Mouse (Mus musculus): ENCODE measurements around the gene Slc12a6.
"Not testable (repeated sequence)": the region's sequence is repeated elsewhere in the genome, so short reads cannot be mapped to it uniquely, and the experiment has no call there.

Slc12a6 gene

GRCm38 (mm10) chr2:112264364-112264763 is 1.3 kb upstream of the Slc12a6 start:
- DNase-seq: no peak

DNA sequence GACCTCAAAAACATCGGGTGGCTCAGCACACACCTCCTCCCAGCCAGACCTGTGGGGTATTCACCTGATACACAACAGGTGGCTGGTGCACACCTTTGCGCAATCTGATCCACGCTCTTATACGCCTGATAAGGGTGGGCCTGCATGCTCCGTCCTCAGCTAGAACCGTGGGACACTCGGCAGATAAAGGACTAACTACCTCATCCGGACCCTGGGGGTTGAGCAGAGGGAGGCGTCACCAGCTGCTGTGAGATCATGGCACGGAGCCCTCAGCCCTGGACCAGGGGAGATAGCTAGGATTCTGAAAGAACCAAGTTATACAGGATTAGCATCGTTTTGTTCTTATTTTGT is 592 bp downstream of the Slc12a6 start, which contains the start of gene Gm21985:
Gm21985 (plus strand) TSS at position 73 of the 351 bp plus-strand sequence.
- peak; percentile 46 for DNase-seq

- DNase-seq: peak; percentile 28
These were observed 1.2 kb downstream of the Slc12a6 start for GRCm38 (mm10) chr2:112266780-112267179.

DNA sequence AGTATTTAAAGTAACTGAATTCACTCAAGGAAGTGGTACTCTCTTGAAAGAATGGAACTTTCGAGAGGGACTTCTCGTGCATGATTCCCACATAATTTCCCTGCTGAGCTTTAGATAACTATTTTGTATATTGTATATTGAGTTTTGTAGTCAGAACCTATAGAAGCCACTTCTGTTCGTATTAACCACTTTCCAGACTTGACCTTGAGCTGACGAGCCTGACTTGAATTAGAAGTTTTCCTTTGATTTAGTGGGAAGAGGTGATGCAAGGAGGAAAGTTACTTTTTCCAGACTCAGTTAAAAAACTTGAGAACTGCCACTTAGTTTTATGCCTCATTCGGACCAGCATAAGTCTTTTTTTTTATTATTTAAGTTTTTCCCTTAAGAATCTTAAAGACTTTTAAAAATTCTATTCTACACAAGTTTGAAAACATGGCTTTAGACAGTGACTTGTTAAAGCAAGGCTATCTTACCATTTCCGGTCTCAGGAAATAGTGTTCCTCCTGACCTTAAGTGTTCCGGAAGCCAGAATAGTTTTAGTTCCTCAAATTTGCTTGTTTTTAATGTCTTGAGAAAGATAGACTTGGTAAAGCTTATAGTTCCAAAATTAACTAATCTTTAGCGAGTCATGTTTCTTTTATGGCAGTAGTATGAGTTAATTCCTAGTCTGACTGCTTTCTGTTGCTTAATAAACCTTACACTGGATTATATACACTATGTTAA is 2.1 kb downstream of the Slc12a6 start:
- peak; percentile 25 for DNase-seq

DNA sequence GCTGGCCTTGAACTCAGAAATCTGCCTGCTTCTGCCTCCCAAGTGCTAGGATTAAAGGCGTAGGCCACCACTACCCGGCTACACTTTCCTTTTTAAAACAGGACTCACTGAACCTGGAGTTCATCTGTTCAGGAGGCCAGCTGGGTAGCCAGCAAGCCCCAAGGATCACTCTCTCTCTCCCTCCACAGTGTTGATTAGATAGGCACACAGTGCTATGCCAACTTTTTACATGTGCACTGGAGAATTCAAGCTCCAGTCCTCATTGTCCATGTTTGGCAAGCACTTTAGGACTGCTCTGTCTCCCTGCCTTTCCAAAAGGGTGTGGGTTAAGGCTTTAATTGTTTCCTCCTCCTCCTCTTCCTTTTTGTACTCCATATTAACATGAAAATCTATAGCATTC is 4.4 kb downstream of the Slc12a6 start:
- no peak for DNase-seq

- DNase-seq: no peak
These were observed 7.3 kb downstream of the Slc12a6 start for GRCm38 (mm10) chr2:112272909-112273308.

DNA sequence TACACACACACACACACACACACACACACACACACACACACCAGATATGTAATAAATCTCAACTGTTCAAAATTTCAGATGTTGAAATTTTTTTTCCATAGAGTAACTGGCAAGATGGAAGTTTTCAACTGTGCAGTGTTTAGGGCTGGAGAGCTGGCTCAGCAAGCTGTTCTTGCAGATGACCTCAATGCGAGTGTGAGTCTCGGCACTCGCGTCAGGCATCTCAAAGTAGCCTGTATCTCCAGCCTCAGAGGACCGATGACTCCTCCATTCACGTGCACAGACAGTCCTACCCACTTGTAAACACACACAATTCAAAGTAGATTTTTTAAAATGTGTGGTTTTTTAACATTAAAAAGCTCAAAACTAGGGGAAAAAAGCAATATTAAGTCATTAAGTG is 7.8 kb downstream of the Slc12a6 start:
- no peak for DNase-seq

DNA sequence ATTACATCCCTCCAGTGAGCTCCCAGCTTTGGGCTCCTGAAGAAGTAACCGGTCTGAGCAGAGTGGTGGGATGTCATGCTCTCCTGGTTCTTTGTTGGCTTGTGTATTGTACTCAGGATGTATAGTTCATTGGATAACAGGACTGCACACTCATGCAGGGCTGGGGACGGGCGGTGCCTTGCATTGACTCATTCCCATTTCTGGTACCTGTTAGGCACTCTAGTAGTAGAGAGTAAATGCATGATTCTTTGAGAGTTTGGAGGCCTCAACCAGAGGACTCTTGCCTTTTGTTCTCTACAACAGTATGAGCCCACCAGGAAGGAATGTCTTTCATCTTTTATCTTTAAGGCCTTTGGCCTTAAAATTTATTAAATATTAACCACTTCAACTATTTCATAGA is 11.2 kb downstream of the Slc12a6 start:
- no peak for DNase-seq

GRCm38 (mm10) chr2:112282846-112283245 is 17.2 kb downstream of the Slc12a6 start:
- DNase-seq: peak; percentile 70

GRCm38 (mm10) chr2:112284363-112285030 is 18.9 kb downstream of the Slc12a6 start:
- DNase-seq: peak; percentile 91

- peak; percentile 63 for DNase-seq
These were observed 19.4 kb downstream of the Slc12a6 start for GRCm38 (mm10) chr2:112285031-112285390.

DNA sequence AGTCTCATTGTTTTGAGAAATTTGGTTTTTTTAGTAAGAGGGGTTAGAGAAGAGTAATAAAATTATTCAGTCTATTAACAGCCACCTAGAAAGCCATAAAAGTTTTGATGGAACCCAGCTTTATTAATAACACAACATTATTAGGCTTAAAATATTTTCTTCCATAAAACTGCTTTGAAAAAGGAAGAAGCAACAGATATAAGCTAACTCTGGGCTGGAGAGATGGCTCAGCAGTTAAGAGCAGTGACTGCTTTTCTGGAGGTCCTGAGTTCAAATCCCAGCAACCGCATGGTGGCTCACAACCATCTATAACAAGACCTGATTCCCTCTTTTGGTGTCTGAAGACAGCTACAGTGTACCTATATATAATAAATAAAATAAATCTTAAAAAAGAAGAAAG is 20.4 kb downstream of the Slc12a6 start:
- not testable (repeated sequence) for DNase-seq

DNA sequence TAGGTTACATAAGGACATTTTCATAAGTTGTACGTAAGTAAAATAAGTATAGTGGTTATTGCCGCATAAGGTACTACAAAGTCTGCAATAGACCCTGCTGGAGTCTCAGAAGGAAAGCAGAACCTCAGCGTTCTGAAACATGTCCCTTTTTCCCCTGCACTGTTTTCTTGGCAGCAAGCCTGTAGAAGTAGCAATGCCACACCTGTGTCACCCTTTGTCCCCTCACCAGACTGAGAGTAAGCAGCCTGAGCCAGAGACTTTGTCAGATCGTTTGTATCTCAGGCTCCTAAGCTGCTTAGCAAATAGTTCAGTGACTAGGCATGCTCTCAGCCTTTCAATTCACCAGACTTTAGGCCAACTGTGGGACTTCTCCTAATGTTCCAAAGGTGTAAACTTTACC is 21.4 kb downstream of the Slc12a6 start:
- DNase-seq: peak; percentile 30

DNA sequence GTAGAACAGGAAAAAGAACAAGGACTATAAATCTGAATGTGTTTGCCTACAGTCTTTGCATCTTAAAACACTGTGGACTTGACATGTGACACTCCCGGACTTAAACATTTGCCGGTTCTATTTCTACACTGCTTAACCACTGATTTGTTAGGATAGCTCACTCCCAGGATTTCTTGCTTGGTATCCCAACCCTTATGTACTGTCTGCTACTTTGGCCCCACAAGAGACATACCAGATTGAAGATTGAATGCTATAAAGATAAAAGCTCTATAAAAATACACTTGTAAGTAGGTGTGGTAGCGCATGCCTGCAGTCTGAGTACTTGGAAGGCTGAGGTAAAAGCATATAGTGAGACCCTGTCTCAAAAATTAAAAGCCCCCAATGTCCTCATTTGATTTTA is 23.9 kb downstream of the Slc12a6 start:
- no peak for DNase-seq

GRCm38 (mm10) chr2:112292823-112293222 is 27.2 kb downstream of the Slc12a6 start:
- DNase-seq: no peak

DNA sequence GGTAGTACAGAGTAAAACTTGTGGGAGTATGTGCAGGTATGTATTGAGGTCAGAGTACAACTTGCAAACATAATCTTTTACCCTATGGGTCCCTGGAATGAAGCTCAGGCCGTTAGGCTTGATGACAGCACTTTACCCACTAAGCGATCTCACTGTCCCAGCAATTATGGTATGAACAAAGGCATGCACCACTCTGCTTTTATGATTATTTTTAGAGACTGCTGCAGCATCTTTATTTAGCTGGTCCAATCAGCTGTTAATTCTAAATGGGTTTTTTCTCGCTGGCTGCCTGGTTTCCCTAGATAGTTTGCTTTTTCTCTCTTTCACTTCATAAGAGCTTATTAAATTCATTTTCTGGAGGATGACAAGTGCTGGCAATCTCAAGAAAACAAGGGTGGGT is 30.6 kb downstream of the Slc12a6 start:
- DNase-seq: no peak

GRCm38 (mm10) chr2:112298221-112298620 is 32.6 kb downstream of the Slc12a6 start:
- DNase-seq: peak; percentile 24

DNA sequence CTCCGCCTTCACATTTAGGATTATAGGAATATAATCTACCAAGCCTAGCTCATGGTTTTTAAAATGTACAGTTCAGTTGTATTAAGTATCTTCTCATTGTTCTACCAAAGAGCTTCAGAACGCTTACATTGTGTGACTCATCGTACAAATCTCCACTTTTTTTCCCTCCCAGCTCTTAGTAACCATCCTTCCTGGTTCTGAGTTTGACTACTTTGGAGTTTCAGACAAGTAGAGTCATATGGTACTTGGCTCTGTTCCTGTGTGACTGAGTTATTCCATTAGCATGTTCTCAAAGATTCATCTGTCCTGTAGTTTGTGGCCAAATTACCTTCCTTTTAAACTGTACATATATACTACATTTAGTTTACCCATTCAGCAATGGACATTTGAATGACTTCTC is 43.0 kb downstream of the Slc12a6 start:
- no peak for DNase-seq

DNA sequence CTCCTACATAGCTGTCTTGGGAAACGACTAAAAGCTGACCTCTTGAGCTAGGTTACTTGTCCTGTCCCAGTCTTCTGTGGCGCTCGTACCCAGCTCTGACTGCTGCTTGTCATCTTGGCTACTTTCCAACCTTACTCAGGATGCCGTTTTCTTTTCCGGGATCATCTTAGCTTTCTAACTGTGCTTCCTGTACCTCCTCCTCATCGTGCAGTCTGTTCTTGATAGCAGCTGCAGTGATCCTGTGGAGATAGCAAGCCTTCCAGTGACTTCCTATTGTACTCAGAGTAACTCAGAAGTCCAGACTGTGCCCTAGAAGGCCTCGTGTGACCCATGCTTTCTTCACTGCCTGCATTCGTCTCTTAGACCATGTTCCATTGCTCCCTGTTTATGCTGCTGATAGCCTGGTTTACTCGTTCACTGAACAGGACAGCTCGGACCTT is 43.6 kb downstream of the Slc12a6 start:
- peak; percentile 35 for DNase-seq

- DNase-seq: no peak
These were observed 50.0 kb downstream of the Slc12a6 start for GRCm38 (mm10) chr2:112315638-112316037.

DNA sequence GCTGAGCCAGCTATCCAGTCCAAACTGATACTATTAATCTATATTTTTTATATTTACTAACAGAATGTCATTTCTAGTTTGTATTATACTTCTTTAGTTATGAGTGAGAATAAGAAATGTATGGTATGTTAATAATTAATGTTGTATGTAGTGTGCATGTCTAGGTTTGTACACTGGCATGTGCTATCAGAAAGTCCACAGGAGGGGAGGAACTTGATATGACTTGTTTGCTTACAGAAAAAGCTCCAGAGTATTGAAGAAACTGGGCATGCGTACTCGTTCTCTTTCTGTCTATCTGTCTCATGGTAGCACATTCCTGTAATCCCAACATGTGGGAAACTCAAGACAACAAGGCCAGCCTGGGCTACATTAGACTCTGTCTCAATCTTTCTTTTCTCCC is 52.6 kb downstream of the Slc12a6 start:
- DNase-seq: no peak

DNA sequence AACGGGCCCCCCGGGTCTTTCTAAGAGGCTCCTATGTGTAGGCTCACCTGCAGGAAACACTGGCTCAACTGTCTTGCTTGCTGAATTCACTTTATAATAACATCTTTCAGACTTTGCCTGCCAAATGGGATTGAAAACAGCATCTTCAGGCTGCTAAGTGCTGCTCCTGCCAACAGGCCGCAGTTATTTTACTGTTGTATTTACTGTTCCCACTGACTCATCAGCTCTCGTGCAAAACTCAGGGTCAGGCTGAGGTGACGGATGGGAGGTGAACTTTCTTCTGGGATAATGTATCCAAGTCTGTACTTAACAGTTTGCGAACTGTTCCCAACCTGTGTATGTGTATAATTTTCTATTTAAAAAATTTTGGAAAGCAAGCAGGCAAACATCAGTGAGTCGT is 53.3 kb downstream of the Slc12a6 start:
- no peak for DNase-seq

DNA sequence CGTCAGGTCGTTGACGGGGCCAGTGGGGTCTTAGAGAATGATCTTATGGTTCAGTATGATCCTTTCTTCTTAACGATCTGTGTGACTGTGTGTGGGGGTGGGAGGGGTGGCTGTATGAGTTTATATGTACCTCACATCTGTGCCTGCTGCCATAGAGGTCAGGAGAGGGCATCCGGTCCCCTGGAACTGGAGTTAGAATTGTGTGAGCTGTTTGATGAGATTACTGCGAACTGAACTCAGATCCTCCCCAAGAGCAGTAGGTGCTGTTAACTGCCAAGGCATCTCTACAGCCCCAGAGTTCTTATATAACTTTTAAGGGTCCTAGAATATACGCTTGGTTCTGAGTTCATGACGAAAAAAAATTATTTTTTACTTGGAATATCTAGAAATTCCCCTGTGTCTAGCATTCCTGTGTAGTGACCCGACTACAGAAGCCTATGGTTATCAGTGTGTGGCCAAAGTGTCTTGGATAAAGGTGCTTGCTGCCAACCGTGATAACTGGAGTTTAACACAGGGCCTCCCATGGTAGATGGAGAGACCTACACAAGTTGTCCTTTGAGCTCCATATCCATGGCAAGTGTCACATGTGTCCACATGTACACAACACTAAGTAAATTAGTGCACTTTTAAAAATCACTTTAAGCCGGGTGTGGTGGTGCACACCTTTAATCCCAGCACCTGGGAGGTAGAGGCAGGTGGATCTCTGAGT is 62.6 kb downstream of the Slc12a6 start:
- no peak for DNase-seq
